Mouse (Mus musculus): ENCODE data around the gene Sema5a.

- TF ChIP-seq CTCF (IDR thresholded peaks at IDR 0.05): no peak
- TF ChIP-seq EP300 (IDR thresholded peaks at IDR 0.05): no peak
Observed at GRCm38 (mm10) chr15:32615773-32616172, 371.2 kb downstream of the Sema5a start.
